Mouse (Mus musculus) forebrain, embryonic 11.5 days (tissue): ENCODE results near the gene Emsy. TPM values are rescaled to one million over a fixed set of nuclear protein-coding genes. Genes with fewer than 3 reads are reported as not detected.
A peak's percentile ranks its signal among the peaks of the same experiment; 100 is the strongest.

Experiments
- ATAC-seq: fragments of 200-750 bp; cut with Nextera tagmentation; replicated peaks from 2 replicates; pipeline ENCODE4 v1.8.0; 2017; ENCODE audit warnings: moderate TSS enrichment; ENCODE audit not compliant: low FRiP score
- DNase-seq: peaks from one replicate; pipeline ENCODE4 v3.0.0-alpha.2; 2017; ENCODE audit warnings: low spot score
- H3K27ac ChIP-seq: fragments of 300-500 bp; sonication (generic); 2 replicates; pipeline ENCODE4 v1.5.1; 2014; ENCODE audit warnings: low read depth, low read length
- H3K27me3 ChIP-seq: fragments of 300-500 bp; sonication (generic); 2 replicates; pipeline ENCODE4 v1.6.1; 2014; ENCODE audit warnings: mild to moderate bottlenecking, low read length, mixed read lengths; ENCODE audit not compliant: control insufficient read depth, insufficient read depth
- H3K36me3 ChIP-seq: fragments of 300-500 bp; sonication (generic); 2 replicates; pipeline ENCODE4 v1.6.1; 2014; ENCODE audit warnings: mild to moderate bottlenecking, low read length, moderate library complexity, mixed read lengths; ENCODE audit not compliant: control insufficient read depth, insufficient read depth
- H3K4me1 ChIP-seq: fragments of 300-500 bp; sonication (generic); replicated peaks from 2 replicates; pipeline ENCODE4 v1.6.1; 2014; ENCODE audit warnings: low read length, mixed read lengths; ENCODE audit not compliant: control insufficient read depth, insufficient read depth
- H3K4me2 ChIP-seq: fragments of 300-500 bp; sonication (generic); 2 replicates; pipeline ENCODE4 v1.6.1; 2014; ENCODE audit warnings: low read depth, mild to moderate bottlenecking, low read length, moderate library complexity, mixed read lengths; ENCODE audit not compliant: severe bottlenecking
- H3K4me3 ChIP-seq: fragments of 300-500 bp; sonication (generic); 2 replicates; pipeline ENCODE4 v1.5.1; 2014; ENCODE audit warnings: low read depth, low read length
- H3K9ac ChIP-seq: fragments of 300-500 bp; sonication (generic); 2 replicates; pipeline ENCODE4 v1.6.1; 2014; ENCODE audit warnings: low read length
- H3K9me3 ChIP-seq: fragments of 300-500 bp; sonication (generic); 2 replicates; pipeline ENCODE4 v1.6.1; 2016; ENCODE audit warnings: low read length, mixed read lengths; ENCODE audit not compliant: control insufficient read depth
- WGBS: fragments of 180-500 bp; shearing (Covaris S2); extraction: QIAGEN DNeasy Blood & Tissue Kit; methylation state at CpG from one replicate; pipeline ENCODE4 v1.1.7; 2014; 5-methylcytosine and 5-hydroxymethylcytosine counted together
- polyA plus RNA-seq: library from polyadenylated mRNA; unstranded; fragments of >200 nt; fragmentation: Nextera tagmentation; extraction: Ambion mirVana; gene quantifications from 2 replicates; pipeline ENCODE4 v1.2.1, GENCODE M21; 2014

The Emsy gene
- polyA plus RNA-seq, 1 experiment from 2014 or later, result 67.5 TPM

DNA sequence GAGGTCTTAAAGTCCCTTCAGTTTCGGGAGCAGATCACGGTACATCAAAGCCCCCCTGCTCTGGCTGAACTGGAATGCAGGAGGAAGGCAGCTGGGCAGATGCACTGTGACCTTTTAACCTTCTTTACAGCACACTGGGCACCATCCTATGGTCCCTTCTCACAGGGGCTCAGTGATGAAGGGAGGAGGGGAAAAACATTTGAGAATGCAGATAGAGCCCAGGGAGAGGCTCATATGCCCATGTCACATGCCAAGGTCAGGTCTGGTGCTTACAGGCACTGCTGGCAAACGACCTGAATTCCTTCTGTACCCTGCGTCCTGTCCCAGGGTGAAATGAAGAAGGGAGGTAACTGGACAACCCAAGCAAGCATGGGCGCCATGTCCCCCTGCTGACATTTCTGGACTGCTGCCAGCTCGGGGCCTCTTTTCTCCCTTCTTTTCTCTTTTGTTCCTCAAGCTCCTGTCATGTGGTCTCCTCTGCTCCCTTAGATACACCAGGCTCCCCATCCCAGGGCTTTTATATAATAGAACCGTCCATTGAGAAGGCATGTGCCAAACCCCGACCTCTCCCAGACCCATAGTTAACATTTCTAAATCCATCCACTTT, 118.5 kb downstream of the Emsy start:
- DNase-seq, result peak; percentile 58
- H3K9ac ChIP-seq, result no peak overlapping the region; the same call in 1 of the 2 replicates
- ATAC-seq, result peak; percentile 53; the same call in 1 of the 2 replicates

DNA sequence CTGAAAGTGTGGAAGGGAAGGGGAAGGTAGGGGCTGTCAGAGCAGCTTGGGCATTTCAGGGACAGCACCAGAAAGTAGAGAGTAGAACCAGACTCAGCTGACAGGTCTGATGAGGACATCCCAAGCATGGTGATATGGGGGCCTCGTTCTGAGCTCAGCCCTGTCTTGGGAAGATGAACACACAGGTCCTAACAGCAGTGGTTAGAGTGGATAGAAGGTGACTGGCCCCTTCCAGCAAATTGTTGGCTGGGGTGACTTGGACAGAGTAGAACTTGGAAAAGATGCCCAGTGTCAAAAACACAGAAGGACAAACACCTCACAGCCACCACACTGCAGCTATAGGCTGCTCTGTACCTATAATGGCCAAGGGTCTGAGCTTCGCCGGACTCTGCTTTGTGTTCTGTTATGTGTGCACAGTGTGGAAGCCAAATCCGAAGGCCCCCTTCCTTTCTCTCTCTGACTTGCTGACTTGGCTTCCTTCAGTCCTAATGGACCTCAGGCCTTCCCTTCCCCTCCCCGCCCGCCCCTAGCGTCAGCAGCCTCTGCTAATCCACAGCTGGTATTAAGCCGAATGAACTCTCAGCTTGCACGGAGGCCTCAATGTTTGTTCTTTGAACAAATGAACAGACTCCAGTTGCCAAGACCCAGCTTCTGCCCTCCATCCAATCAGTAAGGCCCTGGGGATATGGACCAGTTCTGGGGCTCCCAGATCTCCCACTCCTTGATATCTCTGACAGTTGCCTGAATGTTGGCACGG, 119.2 kb downstream of the Emsy start:
- Histone ChIP-seq H3K9me3 (no peaks in the 10 kb centered on the region), H3K27ac (no peak overlapping the region), H3K9ac (no peak overlapping the region; the same call in 1 of the 2 replicates), H3K4me1 (peaks cover 6% of the 10 kb centered on the region; the same call in 1 of the 2 replicates), H3K4me2 (no peak overlapping the region), H3K4me3 (no peak overlapping the region), H3K27me3 (no peaks in the 10 kb centered on the region), H3K36me3 (no peaks in the 10 kb centered on the region)
- DNase-seq (peak; percentile 57), ATAC-seq (no peak; the same call in 1 of the 2 replicates)
- 17% methylated on average over 10 of the region's 10 CpGs for WGBS

More for the DNA sequence above, 118.5 kb downstream of the Emsy start:
- H3K27me3 ChIP-seq, result no peaks in the 10 kb centered on the region
- H3K9me3 ChIP-seq, result no peaks in the 10 kb centered on the region
- no peak overlapping the region for H3K4me3 ChIP-seq
- H3K27ac ChIP-seq, result no peak overlapping the region
- no peaks in the 10 kb centered on the region for H3K36me3 ChIP-seq
- no peak overlapping the region for H3K4me2 ChIP-seq
- 35% methylated on average over 8 of the region's 8 CpGs for WGBS
- peaks cover 6% of the 10 kb centered on the region; the same call in 1 of the 2 replicates for H3K4me1 ChIP-seq

Other genes with a start within 250 kb of the Emsy start
- gene Gucy2d, start 216.4 kb downstream of the Emsy start, polyA plus RNA-seq, result not detected in 2 replicates
- 4.4 and 5.2 TPM in 2 replicates for gene Lrrc32, start 167.5 kb downstream of the Emsy start, polyA plus RNA-seq
- 86.1 and 89.6 TPM in 2 replicates for gene Thap12, start 46.3 kb upstream of the Emsy start, polyA plus RNA-seq
- gene Wnt11, start 178.3 kb upstream of the Emsy start, polyA plus RNA-seq, result 0.76 and 1.0 TPM in 2 replicates